Mouse (Mus musculus): Measurements from ENCODE around the gene Lat. TPM values are rescaled to one million over a fixed set of nuclear protein-coding genes. Genes with fewer than 3 reads are reported as not detected.
A peak's percentile ranks its signal among the peaks of the same experiment; 100 is the strongest.

Lat gene
- polyA plus RNA-seq, 1 experiment from 2014 or later: 1.6 TPM

- WGBS: 94% methylated on average over 1 of the region's 1 CpGs
- Histone ChIP-seq H3K27ac (ENCODE audit: low read length) (no peak overlapping the region), H3K9ac (replicated peaks; ENCODE audit: low read depth) (no peak overlapping the region), H3K4me1 (ENCODE audit: insufficient read depth, low read depth, low read length) (no peaks in the 10 kb centered on the region), H3K27me3 (replicated peaks; ENCODE audit: insufficient read depth, low read length) (no peaks in the 10 kb centered on the region), H3K4me3 (ENCODE audit: low read depth, low read length) (no peak overlapping the region), H3K9me3 (ENCODE audit: low read length) (no peaks in the 10 kb centered on the region), H3K36me3 (ENCODE audit: insufficient read depth, low read length) (0 out of 2 replicates have a peak, but pooled peaks cover 10% of the 10 kb centered on the region), H3K4me2 (replicated peaks; ENCODE audit: low read depth, low read length) (no peak overlapping the region)
- ATAC-seq: no peak
- TF ChIP-seq EP300 (IDR thresholded peaks at IDR 0.05) (no peak), CTCF (IDR thresholded peaks at IDR 0.05) (no peak)
- DNase-seq (ENCODE audit: low spot score): no peak
These were observed 18.8 kb upstream of the Lat start for GRCm38 (mm10) chr7:126388185-126388584.

DNA sequence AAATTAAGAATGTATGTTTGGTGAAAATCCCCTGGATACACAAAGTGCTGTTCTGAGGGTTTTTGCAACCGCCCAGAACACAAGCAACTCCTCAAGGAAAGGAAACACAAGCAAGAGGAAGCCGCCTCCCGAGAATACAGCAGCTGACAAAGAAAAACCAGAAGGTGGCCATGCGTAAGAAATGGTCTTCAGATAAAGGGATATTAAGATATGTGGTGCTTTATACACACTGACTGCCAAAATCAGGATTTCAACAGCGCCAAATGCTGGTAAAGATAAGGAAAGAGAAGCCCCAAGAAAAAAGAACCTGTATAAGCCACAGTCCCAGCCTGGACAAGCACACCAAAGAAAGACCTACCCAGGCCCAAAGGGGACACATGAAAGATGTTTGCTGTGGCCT lies 14.2 kb upstream of the Lat start:
- Histone ChIP-seq H3K36me3 (ENCODE audit: insufficient read depth, low read length) (0 out of 2 replicates have a peak, but pooled peaks cover 7% of the 10 kb centered on the region), H3K4me3 (ENCODE audit: low read depth, low read length) (no peak overlapping the region), H3K4me2 (replicated peaks; ENCODE audit: low read depth, low read length) (no peak overlapping the region), H3K9me3 (ENCODE audit: low read length) (no peaks in the 10 kb centered on the region), H3K9ac (replicated peaks; ENCODE audit: low read depth) (no peak overlapping the region), H3K27ac (ENCODE audit: low read length) (no peak overlapping the region), H3K4me1 (ENCODE audit: insufficient read depth, low read depth, low read length) (no peaks in the 10 kb centered on the region), H3K27me3 (replicated peaks; ENCODE audit: insufficient read depth, low read length) (no peaks in the 10 kb centered on the region)
- DNase-seq (ENCODE audit: low spot score) (no peak), ATAC-seq (no peak)
- WGBS: 84% methylated on average over 5 of the region's 5 CpGs
- TF ChIP-seq CTCF (IDR thresholded peaks at IDR 0.05): no peak
- no peak for TF ChIP-seq EP300 (IDR thresholded peaks at IDR 0.05)

DNA sequence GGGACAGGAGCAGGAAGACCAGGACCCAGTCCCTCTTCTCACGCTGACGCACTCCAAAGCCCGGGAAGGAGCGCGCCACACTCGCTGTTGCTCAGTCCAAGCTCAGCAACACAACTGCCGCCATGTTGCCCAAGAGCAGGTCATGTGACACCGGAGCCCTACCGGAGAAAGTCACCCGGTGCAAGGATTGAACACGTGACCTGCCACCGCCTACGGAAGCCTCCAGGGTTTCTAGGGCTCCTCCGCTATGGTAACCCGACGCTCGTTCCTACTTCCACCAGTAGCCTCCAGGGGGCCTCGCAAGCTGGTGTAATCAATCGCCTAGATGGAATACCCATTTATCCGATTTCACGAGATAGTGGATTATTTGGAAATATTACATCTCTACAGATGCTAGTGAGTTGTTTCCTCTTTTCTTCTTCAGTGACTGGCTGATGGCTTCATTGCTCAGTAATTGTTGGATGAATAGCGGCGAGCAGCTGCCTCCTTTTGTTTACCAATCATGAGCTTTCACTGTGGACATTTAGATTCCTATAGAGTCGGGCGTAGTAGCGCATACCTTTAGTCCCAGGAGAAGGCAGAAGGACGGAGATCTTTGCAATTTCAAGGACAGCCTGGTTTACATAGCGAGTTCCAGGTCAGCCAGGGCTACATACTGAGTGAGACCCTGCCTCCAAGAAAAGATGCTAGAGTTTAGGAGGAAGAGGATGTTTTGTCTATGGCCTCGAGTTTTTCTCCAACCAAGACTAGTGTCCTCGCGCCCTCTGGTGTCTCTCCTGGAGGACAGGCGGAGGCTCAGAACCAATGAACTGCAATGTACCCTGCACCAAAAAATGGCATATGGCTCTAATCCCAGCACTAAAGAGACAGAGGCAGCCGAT lies 8.1 kb upstream of the Lat start, which contains the start of gene Spns1:
Gene Spns1 (minus strand): TSS at position 173 of the 881 bp plus-strand sequence.
- ATAC-seq: peak; percentile 99
- peak; percentile 99 for DNase-seq (ENCODE audit: low spot score)
- H3K4me3 ChIP-seq (ENCODE audit: low read depth, low read length): peak within 1 kb of the TSS; percentile 69
- WGBS: 2% methylated on average over 33 of the region's 33 CpGs
- no peaks in the 10 kb centered on the region for H3K27me3 ChIP-seq (replicated peaks; ENCODE audit: insufficient read depth, low read length)
- peak within 1 kb of the TSS; percentile 51 for H3K27ac ChIP-seq (ENCODE audit: low read length)
- peaks cover 6% of the 10 kb centered on the region; the same call in 1 of the 2 replicates for H3K4me1 ChIP-seq (ENCODE audit: insufficient read depth, low read depth, low read length)
- no peaks in the 10 kb centered on the region for H3K9me3 ChIP-seq (ENCODE audit: low read length)
- peak within 1 kb of the TSS; percentile 87 for H3K4me2 ChIP-seq (replicated peaks; ENCODE audit: low read depth, low read length)
- peak; percentile 56 for TF ChIP-seq EP300 (IDR thresholded peaks at IDR 0.05)
- TF ChIP-seq CTCF (IDR thresholded peaks at IDR 0.05): peak; percentile 86
- 0 out of 2 replicates have a peak, but pooled peaks cover 2% of the 10 kb centered on the region for H3K36me3 ChIP-seq (ENCODE audit: insufficient read depth, low read length)
- H3K9ac ChIP-seq (replicated peaks; ENCODE audit: low read depth): peak within 1 kb of the TSS; percentile 92

GRCm38 (mm10) chr7:126376903-126377277 lies 7.5 kb upstream of the Lat start:
- no peak for TF ChIP-seq CTCF (IDR thresholded peaks at IDR 0.05)
- TF ChIP-seq EP300 (IDR thresholded peaks at IDR 0.05): no peak
- H3K4me1 ChIP-seq (ENCODE audit: insufficient read depth, low read depth, low read length): peaks cover 6% of the 10 kb centered on the region; the same call in 1 of the 2 replicates
- no peaks in the 10 kb centered on the region for H3K9me3 ChIP-seq (ENCODE audit: low read length)
- H3K27ac ChIP-seq (ENCODE audit: low read length): peak overlapping the region; percentile 51
- peak overlapping the region; percentile 69 for H3K4me3 ChIP-seq (ENCODE audit: low read depth, low read length)
- ATAC-seq (peak; percentile 39), DNase-seq (ENCODE audit: low spot score) (no peak)
- H3K36me3 ChIP-seq (ENCODE audit: insufficient read depth, low read length): peaks cover 9% of the 10 kb centered on the region; the same call in 1 of the 2 replicates
- no peaks in the 10 kb centered on the region for H3K27me3 ChIP-seq (replicated peaks; ENCODE audit: insufficient read depth, low read length)
- 2% methylated on average over 27 of the region's 27 CpGs for WGBS
- H3K9ac ChIP-seq (replicated peaks; ENCODE audit: low read depth): peak overlapping the region; percentile 92
- peak overlapping the region; percentile 87 for H3K4me2 ChIP-seq (replicated peaks; ENCODE audit: low read depth, low read length)

- Histone ChIP-seq H3K27me3 (replicated peaks; ENCODE audit: insufficient read depth, low read length) (no peaks in the 10 kb centered on the region), H3K4me2 (replicated peaks; ENCODE audit: low read depth, low read length) (no peak overlapping the region), H3K9ac (replicated peaks; ENCODE audit: low read depth) (no peak overlapping the region), H3K27ac (ENCODE audit: low read length) (no peak overlapping the region), H3K36me3 (ENCODE audit: insufficient read depth, low read length) (peaks cover 17% of the 10 kb centered on the region; the same call in 1 of the 2 replicates), H3K4me1 (ENCODE audit: insufficient read depth, low read depth, low read length) (peaks cover 6% of the 10 kb centered on the region; the same call in 1 of the 2 replicates), H3K4me3 (ENCODE audit: low read depth, low read length) (no peak overlapping the region), H3K9me3 (ENCODE audit: low read length) (no peaks in the 10 kb centered on the region)
- DNase-seq (ENCODE audit: low spot score): no peak
- 71% methylated on average over 5 of the region's 5 CpGs for WGBS
- no peak for ATAC-seq
- no peak for TF ChIP-seq EP300 (IDR thresholded peaks at IDR 0.05)
- peak; percentile 24; the same call in 1 of the 2 replicates for TF ChIP-seq CTCF (IDR thresholded peaks at IDR 0.05)
These were observed 5.6 kb upstream of the Lat start for GRCm38 (mm10) chr7:126375012-126375411.

DNA sequence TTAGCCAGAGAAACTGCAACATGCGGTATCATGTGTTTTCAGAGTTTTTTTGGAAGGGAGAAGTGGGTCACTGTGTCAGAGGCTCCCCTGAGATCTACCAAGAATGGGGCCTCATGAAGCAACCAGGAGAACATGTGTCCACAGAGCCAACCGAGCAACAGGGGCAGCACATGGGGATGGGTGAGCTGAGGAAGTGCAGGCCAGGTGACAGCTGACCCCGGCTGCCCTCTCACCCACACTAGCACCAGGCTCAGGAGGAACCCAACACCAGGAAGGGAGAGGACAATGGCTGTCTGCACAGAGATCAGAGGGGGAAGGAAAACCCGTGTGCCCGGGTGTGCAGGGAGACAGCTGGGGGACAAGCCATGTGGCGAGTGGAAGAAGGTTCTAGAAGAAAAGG lies 5.2 kb upstream of the Lat start:
- Histone ChIP-seq H3K4me1 (ENCODE audit: insufficient read depth, low read depth, low read length) (peaks cover 6% of the 10 kb centered on the region; the same call in 1 of the 2 replicates), H3K36me3 (ENCODE audit: insufficient read depth, low read length) (peaks cover 17% of the 10 kb centered on the region; the same call in 1 of the 2 replicates), H3K4me2 (replicated peaks; ENCODE audit: low read depth, low read length) (no peak overlapping the region), H3K27me3 (replicated peaks; ENCODE audit: insufficient read depth, low read length) (no peaks in the 10 kb centered on the region), H3K9me3 (ENCODE audit: low read length) (no peaks in the 10 kb centered on the region), H3K9ac (replicated peaks; ENCODE audit: low read depth) (no peak overlapping the region), H3K27ac (ENCODE audit: low read length) (no peak overlapping the region), H3K4me3 (ENCODE audit: low read depth, low read length) (no peak overlapping the region)
- ATAC-seq: no peak
- TF ChIP-seq CTCF (IDR thresholded peaks at IDR 0.05): no peak
- TF ChIP-seq EP300 (IDR thresholded peaks at IDR 0.05): no peak
- 60% methylated on average over 6 of the region's 6 CpGs for WGBS
- peak; percentile 11 for DNase-seq (ENCODE audit: low spot score)
